Mouse (Mus musculus): ENCODE measurements around the gene Gpr152.
"Not testable (repeated sequence)": the region's sequence is repeated elsewhere in the genome, so short reads cannot be mapped to it uniquely, and the experiment has no call there.

The Gpr152 gene

DNA sequence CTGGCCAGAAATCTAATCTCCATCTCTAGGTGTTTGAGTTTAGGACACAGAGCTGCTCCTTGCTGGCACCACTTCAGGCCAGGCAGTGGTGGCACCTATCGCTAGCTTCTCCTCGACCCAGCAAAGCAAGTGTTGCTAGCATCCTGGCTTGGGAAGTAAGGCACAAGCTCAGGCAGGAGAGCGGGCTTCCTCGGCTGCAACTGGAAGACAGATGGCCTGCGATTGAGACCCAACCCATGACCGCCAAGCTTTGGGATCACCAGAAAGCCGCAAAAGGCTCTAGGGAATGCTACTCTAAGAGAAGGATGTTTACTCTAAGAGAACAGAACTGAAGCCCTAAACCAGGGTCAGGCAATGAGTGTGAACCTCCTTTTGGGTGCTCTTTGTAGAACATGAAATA, 10.1 kb upstream of the Gpr152 start:
- DNase-seq (ENCODE audit: inconsistent age in 2 of 2, low spot score in 1 of 2), result no peak

- no peak for DNase-seq (ENCODE audit: inconsistent age in 2 of 2, low spot score in 1 of 2)
Observed at GRCm38 (mm10) chr19:4130106-4130505, 9.5 kb upstream of the Gpr152 start.

- no peak for DNase-seq (ENCODE audit: inconsistent age in 2 of 2, low spot score in 1 of 2)
Observed at GRCm38 (mm10) chr19:4131075-4131474, 8.5 kb upstream of the Gpr152 start.

GRCm38 (mm10) chr19:4131768-4132167, 7.8 kb upstream of the Gpr152 start:
- peak in 1 of 2 experiments; percentile 57 for DNase-seq (ENCODE audit: inconsistent age in 2 of 2, low spot score in 1 of 2)

GRCm38 (mm10) chr19:4134354-4134753, 5.2 kb upstream of the Gpr152 start:
- DNase-seq (ENCODE audit: inconsistent age in 2 of 2, low spot score in 1 of 2), result no peak

DNA sequence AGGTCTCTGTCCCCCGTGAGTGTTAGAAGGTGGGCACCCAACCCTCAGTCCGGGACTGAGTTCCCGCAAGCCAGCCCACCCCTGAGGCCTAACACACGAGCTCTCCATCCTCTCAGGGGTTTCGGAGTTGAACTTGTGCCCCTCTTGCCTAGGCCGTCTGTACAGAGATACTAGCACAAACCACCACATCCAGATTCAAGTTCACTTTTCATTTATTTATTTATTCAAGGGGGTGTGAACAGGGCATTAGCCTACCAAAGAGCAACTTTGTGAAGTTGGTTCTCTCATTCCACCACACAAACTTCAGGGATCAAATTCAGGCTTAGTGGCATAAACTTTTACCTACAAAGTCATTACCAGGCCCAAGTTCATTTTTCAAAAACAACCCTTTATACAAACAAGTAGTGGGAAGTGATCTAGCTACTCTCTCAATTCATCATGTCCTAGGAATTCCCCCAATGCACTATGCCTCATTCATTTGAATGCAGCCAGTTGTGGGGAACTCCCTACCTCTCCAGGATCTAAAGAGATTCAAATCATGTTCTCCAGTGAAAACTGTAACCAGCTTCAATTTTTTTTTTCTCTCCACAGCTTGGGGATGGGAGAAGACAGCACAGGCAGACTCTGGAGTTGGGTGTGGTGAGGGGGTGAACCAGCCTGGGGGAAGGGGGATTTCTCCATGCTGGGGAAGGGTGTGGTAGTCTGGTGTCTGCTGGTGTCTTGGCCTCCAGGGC, 4.2 kb upstream of the Gpr152 start:
- DNase-seq (ENCODE audit: inconsistent age in 2 of 2, low spot score in 1 of 2), result not testable (repeated sequence)

DNA sequence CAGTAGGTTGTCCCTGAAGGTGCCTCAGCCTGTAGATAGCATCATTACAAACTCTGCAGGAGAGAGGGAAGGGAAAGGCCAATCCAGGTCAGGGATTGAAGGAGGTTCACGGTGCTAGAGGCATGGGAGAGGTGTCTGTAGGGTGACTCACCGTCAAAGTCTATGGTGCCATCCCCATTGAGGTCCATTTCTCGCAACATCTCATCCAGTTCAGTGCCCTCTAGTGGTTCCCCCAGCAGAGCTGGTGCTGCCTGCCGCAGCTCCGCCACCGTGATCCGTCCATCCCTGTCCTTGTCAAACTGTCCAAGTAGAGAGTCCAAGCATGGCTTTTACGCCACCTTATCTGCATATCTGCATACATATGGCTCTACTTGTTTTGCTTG, 3.6 kb upstream of the Gpr152 start:
- peak in 1 of 2 experiments; percentile 82 for DNase-seq (ENCODE audit: inconsistent age in 2 of 2, low spot score in 1 of 2)

DNA sequence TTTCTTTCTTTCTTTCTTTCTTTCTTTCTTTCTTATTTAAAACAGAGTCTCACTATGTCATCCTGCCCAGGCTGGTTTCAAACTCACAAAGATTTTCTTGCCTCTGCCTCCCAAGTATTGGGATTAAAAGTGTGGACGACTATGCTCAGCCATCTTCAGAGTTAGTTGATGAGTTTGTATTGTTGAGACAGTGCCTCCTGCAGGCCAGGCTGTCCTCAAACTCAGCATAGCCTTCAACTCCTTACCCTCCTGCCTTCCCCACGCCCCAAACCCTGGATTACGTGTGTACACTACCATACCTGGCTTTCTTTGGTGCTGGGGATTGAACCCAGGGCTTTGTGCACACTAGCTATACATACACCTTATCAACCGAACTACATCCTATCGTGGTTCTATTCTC, 3.1 kb upstream of the Gpr152 start:
- no peak for DNase-seq (ENCODE audit: inconsistent age in 2 of 2, low spot score in 1 of 2)

DNA sequence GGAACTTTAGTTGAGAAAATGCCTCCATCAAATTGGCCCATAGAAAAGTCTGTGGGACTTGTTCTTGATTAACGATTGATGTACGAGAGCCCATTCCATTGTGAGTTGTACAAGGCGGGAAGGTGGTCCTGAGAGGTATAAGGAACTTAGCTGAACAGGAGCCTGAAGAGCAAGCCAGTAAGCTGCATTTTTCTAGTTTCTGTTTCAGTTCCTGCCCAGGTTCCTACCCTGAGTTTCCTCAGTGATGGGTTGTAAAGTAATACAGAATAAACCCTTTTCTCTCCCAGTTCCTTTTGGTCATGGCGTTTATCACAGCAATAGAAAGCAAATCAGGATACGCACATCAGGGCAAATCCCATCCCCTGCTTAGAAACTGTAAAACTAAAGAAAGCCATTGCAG, 1.7 kb upstream of the Gpr152 start:
- no peak for DNase-seq (ENCODE audit: inconsistent age in 2 of 2, low spot score in 1 of 2)

DNA sequence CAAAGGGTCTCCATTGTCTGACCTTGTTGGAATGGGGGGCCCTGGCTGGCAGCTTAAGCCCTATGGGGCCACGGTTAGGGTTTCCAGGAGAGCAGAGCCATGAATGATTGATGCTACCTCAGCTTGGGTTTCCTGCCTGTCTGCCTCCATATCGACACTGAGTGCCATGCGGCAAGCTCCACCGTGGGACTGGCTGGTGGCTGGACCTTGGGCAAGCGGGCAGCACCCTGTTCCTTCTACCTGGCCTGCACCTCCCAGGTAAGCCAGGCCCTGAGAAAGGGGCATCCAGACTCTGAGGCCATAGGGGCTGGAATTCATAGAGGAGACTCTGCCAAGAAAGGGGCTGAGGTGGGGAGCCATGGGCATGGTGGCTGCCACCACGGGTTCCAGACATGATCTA, 560 bp downstream of the Gpr152 start:
- no peak for DNase-seq (ENCODE audit: inconsistent age in 2 of 2, low spot score in 1 of 2)

DNA sequence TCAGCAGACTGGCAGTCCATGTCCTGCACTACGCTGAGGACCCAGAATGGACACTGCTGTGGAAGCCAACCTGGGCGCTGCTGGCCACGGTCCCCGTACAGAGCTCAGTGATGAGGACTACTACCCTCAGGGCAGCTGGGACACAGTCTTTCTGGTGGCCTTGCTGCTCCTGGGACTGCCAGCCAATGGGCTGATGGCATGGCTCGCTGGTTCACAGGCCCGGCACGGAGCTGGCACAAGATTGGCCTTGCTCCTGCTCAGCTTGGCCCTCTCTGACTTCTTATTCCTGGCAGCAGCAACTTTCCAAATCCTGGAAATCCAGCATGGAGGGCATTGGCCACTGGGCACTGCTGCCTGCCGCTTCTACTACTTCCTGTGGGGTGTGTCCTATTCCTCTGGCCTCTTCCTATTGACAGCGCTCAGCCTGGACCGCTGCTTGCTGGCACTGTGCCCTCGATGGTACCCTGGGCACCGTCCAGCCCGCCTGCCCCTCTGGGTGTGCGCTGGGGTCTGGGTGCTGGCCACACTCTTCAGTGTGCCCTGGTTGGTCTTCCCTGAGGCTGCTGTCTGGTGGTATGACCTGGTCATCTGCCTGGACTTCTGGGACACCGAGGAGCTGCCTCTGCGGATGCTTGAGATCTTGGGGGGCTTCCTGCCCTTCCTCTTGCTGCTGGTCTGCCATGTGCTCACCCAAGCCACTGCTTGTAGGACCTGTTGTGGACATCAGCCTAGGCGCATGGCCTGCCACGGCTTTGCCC, 3.0 kb downstream of the Gpr152 start:
- DNase-seq (ENCODE audit: inconsistent age in 2 of 2, low spot score in 1 of 2), result no peak

DNA sequence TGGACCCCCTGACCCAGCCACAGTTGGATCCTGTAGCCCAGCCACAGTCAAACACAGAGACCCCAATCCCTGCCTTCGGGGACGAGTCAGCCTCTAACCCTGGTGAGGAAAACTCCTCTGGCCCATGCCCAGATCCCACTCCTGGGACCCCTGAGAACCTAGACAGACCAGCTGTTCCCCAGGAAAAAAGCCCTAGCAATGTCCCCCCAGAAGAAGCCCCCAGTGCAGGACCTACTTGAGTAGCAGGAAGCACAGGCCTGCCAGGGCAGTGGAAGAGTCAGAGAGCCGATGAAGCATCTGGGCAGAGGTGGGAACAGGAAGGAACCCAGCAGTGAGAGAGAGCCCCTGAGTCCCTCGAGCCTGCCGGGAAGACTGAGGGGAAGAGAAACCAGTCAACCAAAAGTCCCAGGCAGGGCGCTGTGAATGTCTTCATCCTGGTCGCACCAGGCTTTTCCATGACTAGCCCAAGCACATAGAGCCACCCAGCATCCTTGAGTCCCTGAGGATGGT, 4.2 kb downstream of the Gpr152 start, which contains the start of gene Cabp4:
Gene Cabp4 (minus strand): TSS at position 275 of the 510 bp plus-strand sequence.
- DNase-seq (ENCODE audit: inconsistent age in 2 of 2, low spot score in 1 of 2), result no peak

- peak in 1 of 2 experiments; percentile 62 for DNase-seq (ENCODE audit: inconsistent age in 2 of 2, low spot score in 1 of 2)
Observed at GRCm38 (mm10) chr19:4144550-4145498, 5.2 kb downstream of the Gpr152 start.

DNA sequence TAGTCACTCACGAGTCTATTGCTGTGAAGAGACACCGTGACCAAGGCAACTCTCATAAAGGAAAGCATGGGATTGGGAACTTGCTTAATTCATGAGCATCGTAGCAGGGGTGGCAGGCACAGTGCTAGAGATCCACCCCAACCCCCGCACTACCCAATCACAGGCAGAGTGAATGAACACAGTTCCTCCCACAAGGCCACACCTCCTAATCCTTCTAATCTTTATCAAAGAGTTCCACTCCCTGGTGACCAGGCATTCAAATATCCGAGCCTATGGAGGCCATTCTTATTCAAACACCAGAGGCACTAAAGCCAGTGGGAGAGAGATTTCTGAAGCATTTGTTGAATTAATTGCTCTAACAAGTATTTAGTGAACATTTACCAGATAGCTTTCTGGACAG, 6.3 kb downstream of the Gpr152 start:
- DNase-seq (ENCODE audit: inconsistent age in 2 of 2, low spot score in 1 of 2), result no peak

DNA sequence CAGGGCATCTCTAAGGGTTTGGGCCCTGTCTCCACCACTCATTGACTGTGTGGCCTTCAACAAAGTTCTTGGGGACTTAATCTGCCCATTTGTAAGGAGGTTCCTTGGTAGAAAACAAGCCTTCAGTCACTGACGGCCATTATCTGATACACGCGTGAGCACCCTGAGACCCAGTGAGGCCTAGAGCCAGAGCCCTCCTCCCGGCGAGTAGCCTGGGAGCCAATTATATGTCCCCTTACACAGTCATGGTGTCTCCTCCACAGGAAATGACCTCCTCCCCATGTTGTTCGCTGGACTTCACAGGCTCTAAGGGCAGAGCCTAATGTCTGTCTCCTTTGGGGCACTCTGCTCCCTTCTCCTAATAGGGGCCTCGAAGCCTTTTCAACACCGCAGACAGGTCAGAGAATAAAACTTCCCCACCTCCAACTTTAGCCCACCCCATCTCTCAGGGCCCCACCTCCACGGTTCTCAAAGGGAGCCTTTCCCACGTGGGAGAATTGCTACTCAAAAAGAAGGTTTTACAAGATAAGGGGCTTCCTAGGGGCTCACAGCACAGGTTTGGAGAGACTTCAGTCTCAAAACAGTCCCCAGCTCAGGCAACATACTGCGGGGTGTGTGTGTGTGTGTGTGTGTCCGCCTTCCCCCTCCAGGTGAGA, 6.9 kb downstream of the Gpr152 start:
- DNase-seq (ENCODE audit: inconsistent age in 2 of 2, low spot score in 1 of 2), result no peak

DNA sequence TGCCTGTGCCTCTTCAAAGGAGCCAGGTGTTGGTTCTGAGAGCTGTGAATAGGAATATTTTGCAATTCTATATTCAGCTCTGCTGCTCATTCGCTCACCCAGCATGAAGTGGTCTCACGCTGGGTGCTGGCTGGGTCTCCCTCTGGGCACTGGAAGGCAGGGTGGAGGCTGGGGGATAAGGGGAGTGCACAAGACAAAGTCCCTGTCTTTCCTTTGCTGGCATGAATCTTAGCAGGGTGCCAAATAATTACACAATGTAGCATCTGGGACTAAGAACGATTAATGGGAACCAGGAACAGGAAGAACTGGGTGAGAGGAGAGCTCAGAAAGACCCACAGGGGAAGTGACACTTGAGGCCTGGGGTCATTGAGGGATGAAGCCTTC, 7.4 kb downstream of the Gpr152 start:
- no peak for DNase-seq (ENCODE audit: inconsistent age in 2 of 2, low spot score in 1 of 2)

- no peak for DNase-seq (ENCODE audit: inconsistent age in 2 of 2, low spot score in 1 of 2)
Observed at GRCm38 (mm10) chr19:4147782-4148490, 8.3 kb downstream of the Gpr152 start.

- DNase-seq (ENCODE audit: inconsistent age in 2 of 2, low spot score in 1 of 2), result peak; percentile 98 to 100
Observed at GRCm38 (mm10) chr19:4148491-4148806, 8.9 kb downstream of the Gpr152 start, which contains the start of gene Coro1b. Gene Coro1b (plus strand): TSS chr19:4148619.

DNA sequence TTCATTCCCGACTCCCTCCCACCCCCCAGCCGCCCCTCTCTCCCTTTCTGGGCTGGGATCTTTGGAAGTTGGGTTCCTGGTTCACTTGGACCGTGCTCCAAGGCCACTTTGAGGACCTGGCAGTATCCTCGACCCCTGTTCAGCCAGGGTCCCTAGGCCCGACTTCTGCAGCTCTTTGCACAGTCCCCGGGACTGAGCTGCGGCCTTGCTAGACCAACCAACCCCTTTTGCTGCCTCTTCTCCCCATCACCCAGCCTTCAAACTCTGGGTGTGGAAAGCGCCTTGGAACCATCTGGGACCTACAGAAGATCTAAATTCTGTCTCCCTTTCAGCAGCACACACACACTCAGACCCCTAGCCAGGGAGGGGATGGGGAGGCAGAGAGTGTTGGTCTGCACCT, 9.2 kb downstream of the Gpr152 start:
- DNase-seq (ENCODE audit: inconsistent age in 2 of 2, low spot score in 1 of 2), result peak in 1 of 2 experiments; percentile 76

GRCm38 (mm10) chr19:4149283-4149682, 9.7 kb downstream of the Gpr152 start:
- DNase-seq (ENCODE audit: inconsistent age in 2 of 2, low spot score in 1 of 2), result no peak
